Mouse (Mus musculus) retina, adult 2 months (tissue): ENCODE results near the gene Cnr1.

Experiments
- DNase-seq: peaks from one replicate; pipeline ENCODE4 v3.0.0-alpha.2; 2012; ENCODE audit warnings: low read depth, low spot score

Gene Cnr1

GRCm38 (mm10) chr4:33941557-33941956 is 17.2 kb downstream of the Cnr1 start:
- no peak for DNase-seq

GRCm38 (mm10) chr4:33943936-33944335 is 19.5 kb downstream of the Cnr1 start:
- DNase-seq = no peak

DNA sequence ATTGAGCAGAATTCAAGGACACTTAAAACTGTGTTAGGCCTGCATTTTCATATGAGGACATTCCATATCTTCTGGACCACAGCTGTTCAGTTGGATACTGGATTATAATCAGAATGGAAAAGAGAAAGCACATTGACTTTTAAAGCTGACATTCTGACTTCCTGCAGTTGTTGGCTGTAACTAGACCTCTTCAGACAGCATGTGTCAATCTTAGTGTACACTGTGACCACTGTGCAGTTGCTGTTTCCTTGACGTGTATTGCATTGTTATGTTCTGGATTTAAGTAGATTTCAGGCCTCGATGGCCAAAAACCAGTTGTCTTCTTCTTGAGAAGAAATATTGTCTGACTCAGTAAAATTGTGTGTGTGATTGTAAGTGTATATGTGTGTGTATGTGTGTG is 21.3 kb downstream of the Cnr1 start:
- no peak for DNase-seq

DNA sequence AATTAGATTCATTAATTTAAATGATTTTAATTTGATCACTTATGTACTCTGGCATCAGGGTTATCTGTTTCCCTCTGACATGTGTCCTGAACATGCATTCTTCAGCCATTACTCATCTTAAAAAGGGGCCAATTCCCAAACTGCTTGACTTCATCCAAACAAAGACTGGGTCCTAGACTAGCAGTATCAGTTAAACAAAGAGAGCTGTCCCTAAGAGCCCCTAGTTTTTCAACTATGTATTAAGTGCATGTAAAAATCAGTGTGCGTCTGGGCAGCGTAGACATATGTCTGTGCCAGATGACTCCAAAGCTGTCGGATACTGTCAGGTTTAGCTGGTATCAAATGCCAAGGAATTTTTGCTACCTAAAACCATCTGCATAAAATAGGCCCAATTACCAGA is 23.2 kb downstream of the Cnr1 start:
- DNase-seq = no peak

DNA sequence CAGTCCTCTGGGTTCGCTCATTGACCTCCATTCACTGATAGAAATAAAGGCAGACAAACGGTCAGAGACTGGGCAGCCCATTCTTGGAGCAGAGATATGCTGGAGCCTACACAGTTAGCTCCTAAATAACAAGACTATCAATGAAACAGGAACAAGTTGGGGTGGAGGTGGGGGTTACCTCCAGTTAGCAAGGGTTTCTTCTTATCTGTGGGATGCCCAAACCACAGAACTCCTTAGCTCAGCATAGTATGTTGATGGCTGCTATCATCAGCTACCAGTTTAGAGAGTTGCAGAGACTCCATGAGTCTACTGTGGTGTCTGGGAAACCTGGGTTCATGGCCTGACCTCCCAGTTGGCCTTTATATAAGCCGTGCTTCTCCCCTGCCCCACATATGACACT is 33.0 kb downstream of the Cnr1 start:
- DNase-seq = no peak

GRCm38 (mm10) chr4:33958515-33958914 is 34.1 kb downstream of the Cnr1 start:
- DNase-seq = no peak

DNA sequence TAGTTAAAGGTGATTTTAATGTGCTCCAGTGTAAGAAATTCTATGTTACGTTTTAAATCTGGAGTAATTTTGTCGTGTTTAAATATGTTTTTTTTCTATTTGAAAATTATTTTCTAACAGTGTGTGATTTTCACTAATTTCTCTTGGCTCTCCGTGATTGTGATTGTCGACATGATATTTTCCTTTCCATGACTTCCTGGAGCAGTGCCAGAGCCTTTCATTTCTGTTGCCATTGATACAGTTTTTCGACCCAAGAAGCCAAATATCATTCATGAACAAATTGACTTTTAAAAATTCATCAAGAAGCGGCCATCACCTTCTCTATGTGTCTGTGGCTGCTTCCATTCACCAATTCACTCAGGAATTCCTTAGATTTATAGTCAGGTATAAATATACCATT is 35.4 kb downstream of the Cnr1 start:
- DNase-seq = no peak

DNA sequence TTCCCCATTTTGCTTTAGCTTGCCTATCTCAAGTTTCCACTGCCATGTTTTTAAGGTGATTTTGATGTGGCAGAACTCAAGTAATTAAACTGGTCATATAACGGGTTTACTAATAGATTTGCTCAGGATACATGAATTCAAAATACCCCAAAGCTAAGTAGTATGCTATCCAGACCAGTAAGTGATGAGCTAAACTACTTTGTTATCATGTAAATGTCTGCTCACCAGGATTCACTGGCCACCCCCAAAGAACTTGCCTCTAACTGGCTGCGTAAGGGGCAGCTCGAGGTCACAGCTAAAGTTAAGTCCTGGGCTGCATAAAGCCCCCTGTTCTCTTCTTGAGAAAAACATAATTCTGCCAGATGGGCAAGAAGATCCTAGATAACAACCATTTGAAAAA is 46.3 kb downstream of the Cnr1 start:
- no peak for DNase-seq

GRCm38 (mm10) chr4:33988466-33989089 is 64.2 kb downstream of the Cnr1 start:
- no peak for DNase-seq

GRCm38 (mm10) chr4:33992687-33993086 is 68.3 kb downstream of the Cnr1 start:
- DNase-seq = no peak

- DNase-seq = no peak
Measured at GRCm38 (mm10) chr4:33996382-33996781, 72.0 kb downstream of the Cnr1 start.
